21 mouse cellular contexts compared by ENCODE assay signal in the genomic region with DNA sequence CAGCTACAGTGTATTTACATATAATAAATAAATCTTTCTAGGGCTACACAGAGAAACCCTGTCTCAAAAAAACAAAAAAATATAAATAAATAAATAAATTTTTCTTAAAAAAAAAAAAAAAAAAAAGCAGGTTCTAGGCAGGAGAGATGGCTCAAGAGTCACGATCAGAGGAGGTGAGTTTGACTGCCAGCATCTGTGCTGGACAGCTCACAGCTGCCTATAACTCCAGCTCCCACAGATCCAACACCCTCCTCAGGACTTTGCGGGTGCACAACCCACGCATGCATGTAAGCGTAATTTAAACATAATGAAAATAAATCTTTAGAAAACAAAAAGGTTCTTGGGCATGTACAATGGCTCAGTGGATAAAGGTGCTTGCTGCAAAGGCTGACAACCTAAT. TPM values are rescaled to one million over a fixed set of nuclear protein-coding genes. Genes with fewer than 3 reads are reported as not detected.
A peak's percentile ranks its signal among the peaks of the same experiment; 100 is the strongest.
DNase-seq lines count a peak whose midpoint lies in the region; ATAC-seq and TF ChIP-seq lines count a peak whose summit lies in the region.
"Had no signal": no experiment of that assay in that cellular context is flagged by ENCODE, and none has a peak within 500 bp of the region (broad histone marks: within the 10 kb centered on the region; RNA-seq: fewer than 3 reads in every experiment).

No protein-coding gene starts in this region.

- H3K27me3 ChIP-seq in lung, embryonic 14.5 days (ENCODE audit: insufficient read depth, low read length), result no peaks in the 10 kb centered on the region
- H3K27me3 ChIP-seq: embryonic facial prominence, embryonic 13.5 days; forebrain, embryonic 12.5 days; hindbrain, embryonic 12.5 days had no signal

- DNase-seq in lung, embryonic 14.5 days, result peak; percentile 75
- no peak for DNase-seq in lung, adult 18-20 months
- DNase-seq in R1 (ENCODE audit: low read depth, low spot score), result peak; percentile 37
- peak; percentile 37 for DNase-seq in lung, postnatal 10 days
- DNase-seq in retina, postnatal 1 day, result no peak
- DNase-seq in T-cell, adult 2 months (ENCODE audit: low spot score), result no peak
- DNase-seq: adrenal gland, postnatal 14 days; cerebellum, adult 11-12 months; cerebellum, adult 9-11 months; cerebellum, postnatal 36 days; gastrocnemius, postnatal 10 days; heart, adult 18-20 months; heart, postnatal 10 days; heart, postnatal 4 days had no signal

- 0 out of 2 replicates have a peak, but pooled peaks cover 3% of the 10 kb centered on the region for H3K4me1 ChIP-seq in lung, embryonic 14.5 days (ENCODE audit: insufficient read depth)
- H3K4me1 ChIP-seq: forebrain, embryonic 12.5 days; hindbrain, embryonic 12.5 days had no signal

- no peak overlapping the region for H3K4me2 ChIP-seq in lung, embryonic 14.5 days
- H3K4me2 ChIP-seq: embryonic facial prominence, embryonic 13.5 days; forebrain, embryonic 12.5 days; hindbrain, embryonic 12.5 days had no signal

- no peaks in the 10 kb centered on the region for H3K36me3 ChIP-seq in lung, embryonic 14.5 days (ENCODE audit: insufficient read depth)
- H3K36me3 ChIP-seq: embryonic facial prominence, embryonic 13.5 days; forebrain, embryonic 12.5 days; heart, embryonic 10.5 days; hindbrain, embryonic 12.5 days had no signal

- ATAC-seq in lung, embryonic 14.5 days (ENCODE audit: insufficient read depth), result peak; percentile 70
- ATAC-seq: activated CD4-positive, CD25-positive, alpha-beta regulatory T cell, adult 4 months; forebrain, embryonic 16.5 days had no signal

- H3K4me3 ChIP-seq in lung, embryonic 14.5 days (ENCODE audit: low read depth, low read length), result no peak overlapping the region
- H3K4me3 ChIP-seq: embryonic facial prominence, embryonic 13.5 days; forebrain, embryonic 12.5 days; heart, embryonic 10.5 days; hindbrain, embryonic 12.5 days had no signal

- WGBS in lung, embryonic 14.5 days, result 22% methylated on average over 4 of the region's 4 CpGs

- no peak overlapping the region for H3K9ac ChIP-seq in lung, embryonic 14.5 days
- H3K9ac ChIP-seq: embryonic facial prominence, embryonic 13.5 days; forebrain, embryonic 12.5 days; hindbrain, embryonic 12.5 days had no signal

- no peak overlapping the region for H3K27ac ChIP-seq in lung, embryonic 14.5 days (ENCODE audit: low read depth)
- H3K27ac ChIP-seq: forebrain, embryonic 12.5 days; heart, embryonic 10.5 days; hindbrain, embryonic 12.5 days had no signal

- no peak for TF ChIP-seq CTCF in lung, embryonic 14.5 days (IDR thresholded peaks at IDR 0.05; ENCODE audit: low read depth)

- H3K9me3 ChIP-seq in lung, embryonic 14.5 days (ENCODE audit: low read depth, low read length), result no peaks in the 10 kb centered on the region
- H3K9me3 ChIP-seq: embryonic facial prominence, embryonic 13.5 days; forebrain, embryonic 12.5 days; G1E; heart, embryonic 10.5 days; hindbrain, embryonic 12.5 days had no signal

RNA-seq across cellular contexts. Expression of gene Iqcg, which starts 20.0 kb away (rescaled TPM):
- 2.6 TPM in 2 replicates for polyA plus RNA-seq in lung, embryonic 14.5 days (2014; fragmentation: Nextera tagmentation; extraction: Ambion mirVana)

RNA-seq across cellular contexts. Expression of gene Rpl35a, which starts 20.2 kb away (rescaled TPM):
- polyA plus RNA-seq in lung, embryonic 14.5 days (2014; fragmentation: Nextera tagmentation; extraction: Ambion mirVana), result 1,015 and 1,080 TPM in 2 replicates

RNA-seq across cellular contexts. Expression of gene Lmln, which starts 26.3 kb away (rescaled TPM):
- 3.5 and 3.8 TPM in 2 replicates for polyA plus RNA-seq in lung, embryonic 14.5 days (2014; fragmentation: Nextera tagmentation; extraction: Ambion mirVana)

Comparison
In these comparisons a context has a peak if more than half of its experiments do, and no peak if none do; other contexts are left out.
1. DNase-seq: peak in lung, embryonic 14.5 days (single experiment), R1 (single experiment) and lung, postnatal 10 days (single experiment); none in lung, adult 18-20 months (0 of 2), retina, postnatal 1 day (single experiment) and T-cell, adult 2 months (single experiment).